Mouse (Mus musculus) erythroblast, embryonic 14.5 days (primary cell): ENCODE measurements around the gene Cenps. TPM values are rescaled to one million over a fixed set of nuclear protein-coding genes. Genes with fewer than 3 reads are reported as not detected.

Experiments
- H3K27me3 ChIP-seq: 2 replicates; pipeline ENCODE4 v1.6.1; 2012; ENCODE audit warnings: inconsistent platforms; ENCODE audit not compliant: control insufficient read depth
- H3K36me3 ChIP-seq: 2 replicates; pipeline ENCODE4 v1.6.1; 2012; ENCODE audit warnings: mild to moderate bottlenecking, inconsistent platforms; ENCODE audit not compliant: control insufficient read depth
- H3K4me1 ChIP-seq: 2 replicates; pipeline ENCODE4 v1.6.1; 2012; ENCODE audit warnings: inconsistent platforms; ENCODE audit not compliant: control insufficient read depth
- H3K4me3 ChIP-seq: replicated peaks from 2 replicates; pipeline ENCODE3; 2012; ENCODE audit warnings: moderate library complexity, mild to moderate bottlenecking, inconsistent platforms
- H3K9me3 ChIP-seq: 2 replicates; pipeline ENCODE4 v1.6.1; 2012; ENCODE audit warnings: low read length, inconsistent platforms, mixed read lengths; ENCODE audit not compliant: control insufficient read depth
- GATA1 ChIP-seq: IDR thresholded peaks from 2 replicates; pipeline ENCODE4 v1.6.1; 2012; ENCODE audit warnings: low read length, inconsistent platforms, mixed read lengths
- TAL1 ChIP-seq: IDR thresholded peaks from 3 replicates; pipeline ENCODE4 v1.6.1; 2012; ENCODE audit warnings: low read length, inconsistent platforms, mixed read lengths
- polyA plus RNA-seq: library from polyadenylated mRNA; stranded (reverse); fragments of >175 nt; gene quantifications from 2 replicates; pipeline ENCODE4 v1.2.3, GENCODE M21; 2012

The Cenps gene
- polyA plus RNA-seq, 1 experiment: 2.4 TPM

GRCm38 (mm10) chr4:149099369-149100017, 37.9 kb downstream of the Cenps start, which contains the start of gene Pex14:
Gene Pex14 (minus strand): TSS chr4:149099876.
- Histone ChIP-seq H3K27me3 (no peaks in the 10 kb centered on the region), H3K36me3 (no peaks in the 10 kb centered on the region), H3K4me3 (peak within 1 kb of the TSS; percentile 97), H3K9me3 (no peaks in the 10 kb centered on the region), H3K4me1 (peaks cover 31% of the 10 kb centered on the region)
- TF ChIP-seq TAL1 (no peak), GATA1 (no peak)

GRCm38 (mm10) chr4:149098571-149098970, 38.9 kb downstream of the Cenps start:
- peaks cover 4% of the 10 kb centered on the region for H3K36me3 ChIP-seq
- peak overlapping the region; percentile 97 for H3K4me3 ChIP-seq
- H3K9me3 ChIP-seq: no peaks in the 10 kb centered on the region
- TF ChIP-seq TAL1 (no peak), GATA1 (no peak)
- no peaks in the 10 kb centered on the region for H3K27me3 ChIP-seq
- H3K4me1 ChIP-seq: peaks cover 26% of the 10 kb centered on the region

DNA sequence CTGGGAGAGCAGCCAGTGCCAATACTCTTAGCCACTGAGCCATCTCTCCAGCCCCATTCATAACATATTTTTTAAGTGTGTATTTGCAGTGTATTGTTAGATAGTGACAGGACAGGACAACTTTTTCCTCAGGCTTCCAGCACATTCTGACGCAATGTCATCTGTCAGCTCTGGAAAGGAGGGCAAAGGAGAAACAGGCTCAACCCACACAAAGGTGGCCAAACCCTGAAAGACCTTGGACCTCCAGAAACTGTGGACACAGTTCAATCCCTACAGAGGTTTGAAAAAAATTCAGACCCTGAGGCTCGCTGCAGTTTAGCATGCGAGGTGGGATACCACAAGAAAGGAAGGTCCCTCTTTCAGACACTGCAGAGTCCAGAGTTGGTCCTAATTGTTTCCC, 39.5 kb downstream of the Cenps start:
- TF ChIP-seq GATA1: no peak
- TF ChIP-seq TAL1: no peak
- Histone ChIP-seq H3K4me3 (peak overlapping the region; percentile 97), H3K9me3 (no peaks in the 10 kb centered on the region), H3K27me3 (no peaks in the 10 kb centered on the region), H3K4me1 (peaks cover 26% of the 10 kb centered on the region), H3K36me3 (peaks cover 5% of the 10 kb centered on the region)

DNA sequence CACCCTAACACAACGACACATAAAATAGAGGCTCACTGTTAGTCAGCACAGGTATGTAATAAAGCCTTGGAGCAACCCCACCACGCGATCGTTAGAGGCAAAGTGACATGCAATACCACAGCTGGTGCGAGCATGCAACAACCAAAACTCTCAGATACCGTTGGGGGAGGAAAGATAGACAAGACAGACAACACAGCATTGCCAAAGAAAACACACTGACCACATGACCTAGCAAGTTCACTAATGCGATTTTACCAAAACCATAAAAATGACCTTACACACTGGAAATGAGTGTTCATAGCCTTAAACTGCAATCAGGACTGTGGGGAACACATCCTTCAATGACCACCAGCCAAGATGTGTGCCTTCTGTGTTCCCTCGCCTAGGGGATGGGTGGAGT, 46.1 kb downstream of the Cenps start:
- Histone ChIP-seq H3K27me3 (no peaks in the 10 kb centered on the region), H3K9me3 (no peaks in the 10 kb centered on the region), H3K4me3 (no peak overlapping the region), H3K36me3 (peaks cover 8% of the 10 kb centered on the region), H3K4me1 (peaks cover 3% of the 10 kb centered on the region; the same call in 1 of the 2 replicates)
- TF ChIP-seq GATA1 (no peak), TAL1 (no peak)

- Histone ChIP-seq H3K4me1 (peaks cover 2% of the 10 kb centered on the region; the same call in 1 of the 2 replicates), H3K4me3 (no peak overlapping the region), H3K27me3 (no peaks in the 10 kb centered on the region), H3K36me3 (peaks cover 3% of the 10 kb centered on the region), H3K9me3 (no peaks in the 10 kb centered on the region)
- TF ChIP-seq GATA1 (no peak), TAL1 (no peak)
Observed at GRCm38 (mm10) chr4:149085381-149085780, 52.0 kb downstream of the Cenps start.

- Histone ChIP-seq H3K4me1 (peaks cover 2% of the 10 kb centered on the region; the same call in 1 of the 2 replicates), H3K4me3 (no peak overlapping the region), H3K27me3 (no peaks in the 10 kb centered on the region), H3K9me3 (no peaks in the 10 kb centered on the region), H3K36me3 (peaks cover 3% of the 10 kb centered on the region)
- TF ChIP-seq TAL1 (no peak), GATA1 (no peak)
Observed at GRCm38 (mm10) chr4:149081528-149081927, 55.9 kb downstream of the Cenps start.

DNA sequence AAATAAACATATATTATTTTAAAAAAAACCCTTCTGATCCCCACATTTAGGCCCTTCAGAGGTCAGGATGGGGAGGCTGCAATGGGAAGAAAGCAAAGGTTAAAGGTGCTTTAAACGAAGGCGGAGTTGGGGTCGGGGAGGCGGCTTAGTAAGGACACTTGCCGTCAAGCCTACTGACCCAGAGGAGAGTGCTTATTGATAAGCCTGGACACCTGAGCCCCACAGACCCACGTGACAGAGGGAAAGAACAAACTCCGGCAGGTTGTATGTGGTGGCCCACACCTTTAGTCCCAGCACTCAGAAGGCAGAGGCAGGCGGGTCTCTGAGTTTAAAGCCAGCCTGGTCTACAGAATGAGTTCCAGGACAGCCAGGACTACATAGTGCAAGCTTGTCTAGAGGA, 57.3 kb downstream of the Cenps start:
- TF ChIP-seq GATA1: no peak
- no peak for TF ChIP-seq TAL1
- Histone ChIP-seq H3K4me1 (peaks cover 6% of the 10 kb centered on the region; the same call in 1 of the 2 replicates), H3K9me3 (no peaks in the 10 kb centered on the region), H3K36me3 (peaks cover 9% of the 10 kb centered on the region), H3K4me3 (no peak overlapping the region), H3K27me3 (no peaks in the 10 kb centered on the region)

DNA sequence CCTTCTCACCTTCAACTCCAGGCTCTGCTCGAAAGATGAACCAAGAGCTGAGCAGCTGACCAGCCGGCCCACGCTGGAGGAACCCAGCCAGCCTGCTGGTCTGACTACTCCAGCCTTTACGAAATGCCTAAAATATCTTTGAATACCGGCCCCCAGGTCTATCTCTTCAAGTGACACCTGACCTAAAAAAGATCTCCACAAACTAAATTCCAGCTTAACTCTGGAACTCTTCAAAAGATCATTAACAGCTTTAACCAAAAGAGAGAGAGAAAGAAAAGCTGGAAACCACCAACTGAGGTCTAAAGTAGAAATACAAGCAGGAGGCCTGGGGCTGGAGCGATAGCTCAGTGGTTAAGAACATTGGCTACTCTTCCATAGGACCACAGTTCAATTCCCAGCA, 57.8 kb downstream of the Cenps start:
- no peaks in the 10 kb centered on the region for H3K27me3 ChIP-seq
- no peaks in the 10 kb centered on the region for H3K9me3 ChIP-seq
- H3K4me1 ChIP-seq: peaks cover 6% of the 10 kb centered on the region; the same call in 1 of the 2 replicates
- TF ChIP-seq TAL1 (no peak), GATA1 (no peak)
- H3K4me3 ChIP-seq: no peak overlapping the region
- H3K36me3 ChIP-seq: peaks cover 13% of the 10 kb centered on the region

DNA sequence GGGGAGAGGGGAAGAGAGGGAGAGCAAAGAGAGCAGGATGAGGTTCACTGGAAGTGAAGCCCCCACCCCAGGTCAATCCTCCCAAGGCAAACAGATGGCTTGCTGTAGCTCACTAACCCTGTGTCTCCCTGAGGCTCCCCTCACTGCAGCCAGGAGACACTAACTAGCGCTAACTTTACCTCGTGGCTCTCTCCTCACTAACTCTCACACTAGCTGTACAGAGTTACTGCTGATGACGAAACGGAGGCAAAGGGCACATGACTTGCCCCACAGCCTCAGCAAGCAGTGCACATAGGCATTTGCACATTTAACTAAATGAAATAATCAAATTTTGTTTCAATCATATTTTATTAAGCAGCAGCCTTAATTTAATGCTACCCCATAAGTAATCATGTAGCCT, 59.2 kb downstream of the Cenps start:
- Histone ChIP-seq H3K27me3 (no peaks in the 10 kb centered on the region), H3K9me3 (no peaks in the 10 kb centered on the region), H3K4me3 (no peak overlapping the region), H3K4me1 (peaks cover 6% of the 10 kb centered on the region; the same call in 1 of the 2 replicates), H3K36me3 (peaks cover 17% of the 10 kb centered on the region)
- TF ChIP-seq TAL1: no peak

Other genes with a start within 250 kb of the Cenps start
- gene Pex14, start 37.8 kb downstream of the Cenps start, polyA plus RNA-seq: 2.0 and 2.8 TPM in 2 replicates
- gene Dffa, start 33.5 kb downstream of the Cenps start, polyA plus RNA-seq: 0.24 and 0.43 TPM in 2 replicates
- 0.96 and 1.3 TPM in 2 replicates for gene Cort, start 10.9 kb downstream of the Cenps start, polyA plus RNA-seq
- gene Pgd, start 29.1 kb upstream of the Cenps start, polyA plus RNA-seq: 3.6 and 4.2 TPM in 2 replicates
- gene Kif1b, start 170.1 kb upstream of the Cenps start, polyA plus RNA-seq: 0.02 TPM in 1 of 2 replicates, not detected in the other